In genomic region chr12:99628421-99628820, GRCm38 (mm10) we compare ENCODE assay signal across 8 mouse cellular contexts.
DNase-seq lines count a peak whose midpoint lies in the region; ATAC-seq lines count a peak whose summit lies in the region.

No protein-coding gene starts in this region.

- peaks cover 4% of the 10 kb centered on the region; the same call in 1 of the 2 replicates for H3K27me3 ChIP-seq in kidney, embryonic 14.5 days (ENCODE audit: control insufficient read depth, insufficient read depth, low read length)
- no peaks in the 10 kb centered on the region for H3K27me3 ChIP-seq in embryonic facial prominence, embryonic 11.5 days (ENCODE audit: control insufficient read depth, insufficient read depth, low read length)
- no peaks in the 10 kb centered on the region for H3K27me3 ChIP-seq in hindbrain, embryonic 15.5 days
- no peaks in the 10 kb centered on the region for H3K27me3 ChIP-seq in midbrain, embryonic 16.5 days (ENCODE audit: control insufficient read depth, insufficient read depth, low read depth, low read length)

- peak overlapping the region; percentile 70 for H3K4me3 ChIP-seq in kidney, embryonic 14.5 days (ENCODE audit: low read length)
- H3K4me3 ChIP-seq in embryonic facial prominence, embryonic 11.5 days (ENCODE audit: low read depth, low read length): no peak overlapping the region; the same call in 1 of the 2 replicates
- H3K4me3 ChIP-seq in hindbrain, embryonic 15.5 days: peak overlapping the region; percentile 83
- peak overlapping the region; percentile 59 for H3K4me3 ChIP-seq in midbrain, embryonic 16.5 days (ENCODE audit: low read depth, low read length)

- no peaks in the 10 kb centered on the region for H3K36me3 ChIP-seq in kidney, embryonic 14.5 days (ENCODE audit: control insufficient read depth, insufficient read depth, low read length)
- H3K36me3 ChIP-seq in embryonic facial prominence, embryonic 11.5 days (replicated peaks; ENCODE audit: control insufficient read depth, insufficient read depth, low read depth, low read length): no peaks in the 10 kb centered on the region
- no peaks in the 10 kb centered on the region for H3K36me3 ChIP-seq in hindbrain, embryonic 15.5 days
- no peaks in the 10 kb centered on the region for H3K36me3 ChIP-seq in midbrain, embryonic 16.5 days (ENCODE audit: control insufficient read depth, insufficient read depth, low read length)

- ATAC-seq in kidney, embryonic 14.5 days (ENCODE audit: low FRiP score, low TSS enrichment): no peak
- ATAC-seq in embryonic facial prominence, embryonic 11.5 days (replicated peaks; ENCODE audit: insufficient number of reproducible peaks, low FRiP score, low TSS enrichment, low read depth): no peak
- no peak for ATAC-seq in hindbrain, embryonic 15.5 days (ENCODE audit: low FRiP score, low read depth)
- no peak for ATAC-seq in midbrain, embryonic 16.5 days
- ATAC-seq in cerebellum, adult (ENCODE audit: insufficient number of reproducible peaks, low FRiP score, low TSS enrichment): no peak

- DNase-seq in kidney, postnatal 25 days: no peak
- no peak for DNase-seq in embryonic facial prominence, embryonic 11.5 days (ENCODE audit: low spot score)
- no peak for DNase-seq in ovary, postnatal 36 days (ENCODE audit: low spot score)
- DNase-seq in adrenal gland, adult 2 months: no peak

- 0 out of 2 replicates have a peak overlapping the region, but pooled peaks have one; percentile 55 for H3K9ac ChIP-seq in kidney, embryonic 14.5 days (ENCODE audit: low read depth, low read length)
- H3K9ac ChIP-seq in embryonic facial prominence, embryonic 11.5 days (replicated peaks; ENCODE audit: low read length): peak overlapping the region; percentile 37; the same call in 1 of the 2 replicates
- H3K9ac ChIP-seq in hindbrain, embryonic 15.5 days: no peak overlapping the region
- H3K9ac ChIP-seq in midbrain, embryonic 16.5 days (ENCODE audit: low read depth, low read length): no peak overlapping the region; the same call in 1 of the 2 replicates

- no peaks in the 10 kb centered on the region for H3K4me1 ChIP-seq in kidney, embryonic 14.5 days (ENCODE audit: control insufficient read depth, insufficient read depth, low read length)
- peaks cover 2% of the 10 kb centered on the region; the same call in 1 of the 2 replicates for H3K4me1 ChIP-seq in embryonic facial prominence, embryonic 11.5 days (ENCODE audit: control insufficient read depth, insufficient read depth, low read length)
- peaks cover 19% of the 10 kb centered on the region for H3K4me1 ChIP-seq in hindbrain, embryonic 15.5 days (replicated peaks)
- H3K4me1 ChIP-seq in midbrain, embryonic 16.5 days (ENCODE audit: control insufficient read depth, insufficient read depth, low read length): peaks cover 17% of the 10 kb centered on the region

- H3K9me3 ChIP-seq in kidney, embryonic 14.5 days (ENCODE audit: control insufficient read depth, low read length): no peaks in the 10 kb centered on the region
- H3K9me3 ChIP-seq in embryonic facial prominence, embryonic 11.5 days (replicated peaks; ENCODE audit: control insufficient read depth, low read length): no peaks in the 10 kb centered on the region
- H3K9me3 ChIP-seq in hindbrain, embryonic 15.5 days: no peaks in the 10 kb centered on the region
- H3K9me3 ChIP-seq in midbrain, embryonic 16.5 days (replicated peaks; ENCODE audit: control insufficient read depth, low read length, poor library complexity, severe bottlenecking): no peaks in the 10 kb centered on the region

- peak overlapping the region; percentile 79 for H3K4me2 ChIP-seq in kidney, embryonic 14.5 days (replicated peaks; ENCODE audit: low read depth, low read length)
- H3K4me2 ChIP-seq in embryonic facial prominence, embryonic 11.5 days (ENCODE audit: low read depth, low read length): peak overlapping the region; percentile 82
- H3K4me2 ChIP-seq in hindbrain, embryonic 15.5 days: peak overlapping the region; percentile 79
- H3K4me2 ChIP-seq in midbrain, embryonic 16.5 days (ENCODE audit: low read length): peak overlapping the region; percentile 78

- no peak overlapping the region for H3K27ac ChIP-seq in kidney, embryonic 14.5 days (ENCODE audit: low read depth, low read length)
- no peak overlapping the region for H3K27ac ChIP-seq in embryonic facial prominence, embryonic 11.5 days (replicated peaks; ENCODE audit: low read depth, low read length)
- H3K27ac ChIP-seq in hindbrain, embryonic 15.5 days (replicated peaks): peak overlapping the region; percentile 89
- H3K27ac ChIP-seq in midbrain, embryonic 16.5 days (ENCODE audit: low read length): peak overlapping the region; percentile 88

- 52% methylated on average over 3 of the region's 3 CpGs for WGBS in kidney, embryonic 14.5 days
- 44% methylated on average over 3 of the region's 3 CpGs for WGBS in embryonic facial prominence, embryonic 11.5 days
- 54% methylated on average over 3 of the region's 3 CpGs for WGBS in hindbrain, embryonic 15.5 days
- WGBS in midbrain, embryonic 16.5 days: 54% methylated on average over 3 of the region's 3 CpGs

Comparison
In these comparisons a context has a peak if more than half of its experiments do, and no peak if none do; other contexts are left out.
1. H3K27ac ChIP-seq: peak in hindbrain, embryonic 15.5 days (single experiment) and midbrain, embryonic 16.5 days (single experiment); none in kidney, embryonic 14.5 days (single experiment) and embryonic facial prominence, embryonic 11.5 days (single experiment).
2. H3K9ac ChIP-seq: peak in kidney, embryonic 14.5 days (single experiment) and embryonic facial prominence, embryonic 11.5 days (single experiment); none in hindbrain, embryonic 15.5 days (single experiment) and midbrain, embryonic 16.5 days (single experiment).
3. Peak in every context shown above with its lines, with median percentiles within 50 percentile points of each other: H3K4me2 ChIP-seq.